Mouse (Mus musculus): ENCODE measurements at regions not wholly inside any gene's neighbourhood (a gene's known extent, or its start where the extent isn't known, plus 50 kb on each side); places are given as distances from the start of the nearest gene placed in this dataset.

DNA sequence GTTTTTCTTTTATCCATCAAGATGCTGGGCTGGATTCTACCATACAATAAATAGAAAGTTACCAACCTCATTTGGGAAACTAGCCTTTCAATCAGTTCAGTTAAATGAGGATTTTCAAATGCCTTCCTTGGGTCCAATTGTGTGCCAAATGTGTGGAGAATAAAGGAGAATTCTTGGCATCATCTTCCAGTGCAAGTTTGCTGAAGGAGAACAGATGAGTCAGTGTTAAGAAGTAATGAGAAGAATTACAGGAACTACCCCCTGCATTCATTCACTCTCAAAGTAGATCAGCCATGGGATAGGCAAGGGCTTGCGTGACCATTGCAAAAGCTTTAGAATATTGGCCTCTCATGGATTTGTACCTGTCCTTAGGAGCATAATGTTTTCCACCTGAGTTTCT is 193.4 kb upstream of the Man1a start:
- ATAC-seq (ENCODE audit: low FRiP score): no peak
- Histone ChIP-seq H3K4me3 (no peak overlapping the region), H3K9ac (no peak overlapping the region), H3K4me2 (no peak overlapping the region), H3K9me3 (no peaks in the 10 kb centered on the region), H3K36me3 (no peaks in the 10 kb centered on the region), H3K4me1 (replicated peaks) (no peaks in the 10 kb centered on the region; the same call in 1 of the 2 replicates), H3K27me3 (no peaks in the 10 kb centered on the region), H3K27ac (no peak overlapping the region)
- 88% methylated on average over 1 of the region's 1 CpGs for WGBS

- H3K36me3 ChIP-seq: no peaks in the 10 kb centered on the region
- no peak for ATAC-seq (ENCODE audit: low FRiP score)
- no peak overlapping the region for H3K27ac ChIP-seq
- no peaks in the 10 kb centered on the region for H3K9me3 ChIP-seq
- H3K4me1 ChIP-seq (replicated peaks): no peaks in the 10 kb centered on the region; the same call in 1 of the 2 replicates
- no peak overlapping the region for H3K4me2 ChIP-seq
- H3K9ac ChIP-seq: no peak overlapping the region
- no peaks in the 10 kb centered on the region for H3K27me3 ChIP-seq
- no peak overlapping the region for H3K4me3 ChIP-seq
Measured at GRCm38 (mm10) chr10:54269354-54269753, 192.9 kb upstream of the Man1a start.

DNA sequence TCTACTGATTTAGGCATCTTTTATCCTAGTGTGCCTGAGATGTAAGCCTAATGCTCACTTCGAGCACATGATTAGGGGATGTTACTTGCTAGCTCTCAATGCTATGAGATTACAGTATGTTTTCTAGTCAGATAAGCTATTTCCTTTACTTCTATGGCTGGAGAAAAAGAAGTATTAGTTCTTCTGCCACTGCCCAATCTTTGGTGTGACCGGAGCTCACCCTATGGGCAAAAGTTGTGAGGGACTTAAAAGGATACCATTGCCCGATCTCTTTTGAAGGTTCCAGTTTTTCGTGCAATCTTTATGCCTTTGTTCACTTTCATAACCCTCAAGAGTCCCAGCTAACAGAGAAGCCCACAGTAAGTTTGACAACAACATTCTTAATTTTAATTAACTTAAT is 190.2 kb upstream of the Man1a start:
- no peak overlapping the region for H3K27ac ChIP-seq
- no peak overlapping the region for H3K4me2 ChIP-seq
- no peaks in the 10 kb centered on the region for H3K27me3 ChIP-seq
- H3K36me3 ChIP-seq: no peaks in the 10 kb centered on the region
- no peak for ATAC-seq (ENCODE audit: low FRiP score)
- no peak overlapping the region for H3K4me3 ChIP-seq
- no peak overlapping the region for H3K9ac ChIP-seq
- no peaks in the 10 kb centered on the region; the same call in 1 of the 2 replicates for H3K4me1 ChIP-seq (replicated peaks)
- H3K9me3 ChIP-seq: no peaks in the 10 kb centered on the region
- WGBS: 93% methylated on average over 4 of the region's 4 CpGs

GRCm38 (mm10) chr10:54254874-54255641 is 178.6 kb upstream of the Man1a start:
- no peaks in the 10 kb centered on the region for H3K36me3 ChIP-seq
- ATAC-seq (ENCODE audit: low FRiP score): no peak
- no peaks in the 10 kb centered on the region for H3K4me1 ChIP-seq (replicated peaks)
- 73% methylated on average over 1 of the region's 1 CpGs for WGBS
- H3K27ac ChIP-seq: no peak overlapping the region
- no peak overlapping the region for H3K4me3 ChIP-seq
- no peak overlapping the region for H3K4me2 ChIP-seq
- H3K9me3 ChIP-seq: no peaks in the 10 kb centered on the region
- no peak overlapping the region for H3K9ac ChIP-seq
- no peaks in the 10 kb centered on the region for H3K27me3 ChIP-seq

GRCm38 (mm10) chr10:54244995-54245394 is 168.6 kb upstream of the Man1a start:
- H3K27ac ChIP-seq: no peak overlapping the region
- H3K9me3 ChIP-seq: no peaks in the 10 kb centered on the region
- ATAC-seq (ENCODE audit: low FRiP score): no peak
- no peaks in the 10 kb centered on the region for H3K36me3 ChIP-seq
- no peak overlapping the region for H3K4me2 ChIP-seq
- no peak overlapping the region for H3K4me3 ChIP-seq
- no peaks in the 10 kb centered on the region for H3K4me1 ChIP-seq (replicated peaks)
- H3K27me3 ChIP-seq: no peaks in the 10 kb centered on the region
- no peak overlapping the region for H3K9ac ChIP-seq

GRCm38 (mm10) chr10:54202362-54202761 is 126.0 kb upstream of the Man1a start:
- Histone ChIP-seq H3K36me3 (no peaks in the 10 kb centered on the region), H3K4me1 (replicated peaks) (no peaks in the 10 kb centered on the region), H3K4me3 (no peak overlapping the region), H3K27me3 (no peaks in the 10 kb centered on the region), H3K4me2 (no peak overlapping the region), H3K9ac (no peak overlapping the region), H3K9me3 (no peaks in the 10 kb centered on the region), H3K27ac (no peak overlapping the region)
- 82% methylated on average over 3 of the region's 3 CpGs for WGBS
- no peak for ATAC-seq (ENCODE audit: low FRiP score)

DNA sequence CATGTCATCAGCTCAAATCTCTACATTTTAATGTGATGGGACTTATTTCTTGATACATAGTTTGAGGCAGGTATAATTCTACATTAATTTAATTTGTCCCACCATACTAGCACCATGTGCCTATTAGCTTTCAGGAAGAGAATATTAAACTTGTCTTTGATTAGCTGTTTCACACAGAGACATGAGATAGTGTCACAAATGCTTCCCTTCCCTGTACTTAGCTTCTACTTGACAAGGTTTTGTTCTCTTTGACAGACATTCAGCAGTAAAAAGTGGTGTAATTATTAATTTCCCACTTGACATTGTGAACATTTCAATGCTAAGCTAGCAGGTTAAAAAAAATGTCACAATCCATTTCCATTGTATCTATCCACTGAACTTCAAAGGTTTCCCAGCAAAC is 125.3 kb upstream of the Man1a start:
- no peak overlapping the region for H3K4me2 ChIP-seq
- no peak for ATAC-seq (ENCODE audit: low FRiP score)

DNA sequence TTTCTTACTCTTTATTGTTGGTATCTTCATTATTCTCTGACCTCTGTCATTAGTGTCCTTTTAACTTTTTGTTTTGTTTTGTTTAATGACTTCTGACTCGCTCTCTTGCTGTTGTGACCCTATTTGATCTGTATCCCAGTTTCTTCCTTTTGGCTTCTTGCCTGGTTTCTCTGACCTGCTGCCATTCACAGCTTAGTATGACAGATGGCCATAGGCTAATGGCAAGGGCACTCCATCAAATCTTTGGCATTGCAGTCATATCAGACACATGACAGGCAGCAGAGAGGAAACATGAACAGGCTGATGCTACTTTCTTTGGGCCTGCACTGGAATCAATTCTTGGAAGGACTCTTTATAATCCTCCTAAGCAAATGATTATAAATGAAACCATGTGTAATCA is 106.3 kb upstream of the Man1a start:
- H3K9ac ChIP-seq: no peak overlapping the region
- H3K9me3 ChIP-seq: no peaks in the 10 kb centered on the region
- 65% methylated on average over 1 of the region's 1 CpGs for WGBS
- no peak overlapping the region for H3K4me3 ChIP-seq
- H3K4me1 ChIP-seq (replicated peaks): no peaks in the 10 kb centered on the region
- H3K27me3 ChIP-seq: no peaks in the 10 kb centered on the region
- H3K36me3 ChIP-seq: no peaks in the 10 kb centered on the region
- no peak overlapping the region for H3K4me2 ChIP-seq
- no peak for ATAC-seq (ENCODE audit: low FRiP score)
- H3K27ac ChIP-seq: no peak overlapping the region

More for the DNA sequence above, 125.3 kb upstream of the Man1a start:
- no peaks in the 10 kb centered on the region for H3K9me3 ChIP-seq
- no peaks in the 10 kb centered on the region for H3K4me1 ChIP-seq (replicated peaks)
- no peak overlapping the region for H3K9ac ChIP-seq
- no peak overlapping the region for H3K27ac ChIP-seq
- no peaks in the 10 kb centered on the region for H3K27me3 ChIP-seq
- no peak overlapping the region for H3K4me3 ChIP-seq
- no peaks in the 10 kb centered on the region for H3K36me3 ChIP-seq

DNA sequence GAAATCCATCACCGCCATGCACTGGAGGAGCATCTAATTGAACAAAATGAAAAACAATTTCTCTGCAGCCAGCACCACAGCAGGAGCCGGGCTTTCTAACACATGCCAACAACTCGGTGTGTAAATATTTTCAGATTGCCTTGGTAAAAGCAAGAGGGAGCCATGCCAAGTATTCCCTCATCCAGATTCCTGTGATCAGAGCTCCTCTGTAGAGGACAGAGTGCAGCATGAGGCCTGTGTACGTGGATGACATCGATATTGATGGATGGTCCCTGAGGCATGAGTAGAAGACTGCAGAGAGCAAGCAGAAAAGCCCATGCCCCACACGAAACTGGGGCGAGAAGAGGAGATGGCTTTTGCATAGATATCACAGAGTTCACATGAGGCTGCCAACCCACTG is 92.9 kb upstream of the Man1a start:
- H3K9me3 ChIP-seq: no peaks in the 10 kb centered on the region
- peaks cover 7% of the 10 kb centered on the region; the same call in 1 of the 2 replicates for H3K4me1 ChIP-seq (replicated peaks)
- peak; percentile 57; the same call in 1 of the 2 replicates for ATAC-seq (ENCODE audit: low FRiP score)
- H3K36me3 ChIP-seq: no peaks in the 10 kb centered on the region
- H3K4me2 ChIP-seq: no peak overlapping the region
- H3K4me3 ChIP-seq: no peak overlapping the region
- H3K27me3 ChIP-seq: no peaks in the 10 kb centered on the region
- no peak overlapping the region for H3K9ac ChIP-seq
- 55% methylated on average over 7 of the region's 7 CpGs for WGBS
- no peak overlapping the region for H3K27ac ChIP-seq

DNA sequence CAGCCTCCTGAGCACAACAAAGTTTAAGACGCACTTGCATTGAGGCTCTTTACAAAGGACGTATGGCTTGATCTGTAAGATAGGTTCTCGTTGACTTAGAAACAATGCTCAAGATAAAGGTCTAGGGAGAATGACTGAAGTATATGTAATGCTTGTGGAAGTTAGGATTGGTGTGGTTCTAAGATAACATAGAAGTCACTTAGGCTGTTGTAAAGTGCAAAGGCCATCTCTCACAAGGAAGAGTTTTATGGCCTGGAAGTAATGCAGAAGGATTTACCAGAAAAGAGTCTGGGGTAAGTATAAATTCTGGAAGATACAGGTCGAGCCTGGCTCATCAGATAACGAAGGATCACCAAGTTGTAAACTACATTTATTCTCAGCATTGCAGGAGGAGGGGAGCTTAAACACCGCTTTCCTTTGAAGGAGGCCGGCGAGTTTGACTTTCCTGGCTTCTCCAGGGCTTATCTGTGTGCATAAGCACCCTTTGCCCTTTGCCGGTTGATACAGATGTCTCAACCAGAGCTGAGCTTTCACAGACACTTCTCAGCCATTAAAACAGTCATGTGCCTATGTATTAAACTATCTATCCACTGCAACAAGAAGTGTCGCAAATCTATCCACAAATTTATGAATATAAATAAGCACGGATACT is 84.8 kb upstream of the Man1a start:
- H3K36me3 ChIP-seq: no peaks in the 10 kb centered on the region
- H3K9me3 ChIP-seq: no peaks in the 10 kb centered on the region
- no peaks in the 10 kb centered on the region for H3K27me3 ChIP-seq
- WGBS: 92% methylated on average over 11 of the region's 11 CpGs
- no peaks in the 10 kb centered on the region for H3K4me1 ChIP-seq (replicated peaks)
- H3K4me2 ChIP-seq: no peak overlapping the region
- ATAC-seq (ENCODE audit: low FRiP score): no peak
- H3K9ac ChIP-seq: no peak overlapping the region
- H3K27ac ChIP-seq: no peak overlapping the region
- H3K4me3 ChIP-seq: no peak overlapping the region

DNA sequence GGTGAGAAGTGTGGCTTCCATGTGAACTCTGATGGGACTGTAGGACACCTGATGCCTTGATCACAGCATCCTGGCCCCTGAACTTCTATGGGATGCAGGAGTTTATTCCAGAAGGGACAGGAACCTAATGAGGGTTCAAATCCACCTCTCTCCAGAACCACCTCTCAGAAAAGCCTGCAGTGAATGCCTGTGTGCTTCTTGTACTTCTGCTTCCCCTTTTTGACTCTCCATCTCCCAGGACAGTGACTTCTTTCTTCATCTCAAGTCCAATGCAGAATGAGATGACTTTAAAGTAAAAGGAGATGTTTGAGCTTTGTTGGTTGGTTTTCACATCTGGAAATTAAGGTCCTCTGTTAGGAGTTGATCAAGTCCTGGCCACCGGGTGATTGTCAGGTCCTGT is 77.5 kb upstream of the Man1a start:
- ATAC-seq (ENCODE audit: low FRiP score): no peak
- no peaks in the 10 kb centered on the region for H3K36me3 ChIP-seq
- H3K4me2 ChIP-seq: no peak overlapping the region
- H3K9ac ChIP-seq: no peak overlapping the region
- no peaks in the 10 kb centered on the region for H3K27me3 ChIP-seq
- no peaks in the 10 kb centered on the region for H3K9me3 ChIP-seq
- 94% methylated on average over 1 of the region's 1 CpGs for WGBS
- no peaks in the 10 kb centered on the region for H3K4me1 ChIP-seq (replicated peaks)
- H3K27ac ChIP-seq: no peak overlapping the region
- H3K4me3 ChIP-seq: no peak overlapping the region

DNA sequence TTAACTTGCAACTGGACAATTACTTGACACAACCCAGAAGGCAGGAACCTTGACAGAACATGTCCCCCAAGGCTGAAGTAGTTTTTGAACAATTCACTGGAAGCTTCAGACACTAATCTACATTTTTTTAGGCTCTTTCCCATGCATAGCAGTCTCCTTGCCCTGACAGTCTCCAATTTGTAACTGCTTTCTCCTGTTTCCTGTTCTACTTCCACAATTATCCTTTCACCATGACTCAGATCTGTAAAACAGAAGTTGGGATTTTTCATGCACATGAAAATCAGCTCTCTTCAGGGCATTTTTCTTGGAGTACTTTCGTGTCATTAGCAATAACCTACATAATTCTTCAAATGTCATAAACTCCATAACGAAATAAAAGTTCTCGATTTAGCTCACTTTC is 56.2 kb upstream of the Man1a start:
- Histone ChIP-seq H3K27me3 (no peaks in the 10 kb centered on the region), H3K4me2 (no peak overlapping the region), H3K9ac (no peak overlapping the region), H3K27ac (no peak overlapping the region), H3K4me1 (replicated peaks) (no peaks in the 10 kb centered on the region), H3K9me3 (no peaks in the 10 kb centered on the region), H3K4me3 (no peak overlapping the region), H3K36me3 (no peaks in the 10 kb centered on the region)
- 90% methylated on average over 3 of the region's 3 CpGs for WGBS
- no peak for ATAC-seq (ENCODE audit: low FRiP score)

All from hindbrain, embryonic 13.5 days (tissue).